Mouse (Mus musculus) embryo, embryonic 11 days (tissue): ENCODE results near the gene Rfk.

Source experiments
- DNase-seq: peaks from one replicate; pipeline ENCODE4 v3.0.0-alpha.2; 2015

Rfk gene

DNA sequence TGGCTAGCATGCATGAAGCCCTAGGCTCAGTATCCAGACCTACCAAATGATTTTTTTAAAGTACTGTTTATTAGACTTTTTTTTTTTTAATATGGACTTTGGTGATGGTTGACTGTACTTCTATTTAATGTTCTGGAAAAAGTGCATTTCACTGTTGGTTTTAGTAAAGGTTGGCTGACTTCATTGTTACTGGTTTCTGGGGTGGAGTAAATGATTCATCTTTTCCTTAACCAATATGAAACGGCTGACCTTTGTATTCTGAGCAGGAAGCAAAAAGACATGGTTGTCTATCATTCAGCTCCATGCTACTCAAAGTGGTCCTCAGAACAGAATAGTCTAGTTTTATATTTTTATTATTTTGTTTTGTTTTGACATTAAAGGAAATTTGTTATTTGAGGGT, 8.4 kb upstream of the Rfk start:
- DNase-seq = no peak

GRCm38 (mm10) chr19:17386424-17386823, 7.4 kb upstream of the Rfk start:
- peak; percentile 32 for DNase-seq

GRCm38 (mm10) chr19:17388404-17388803, 5.4 kb upstream of the Rfk start:
- peak; percentile 69 for DNase-seq

DNA sequence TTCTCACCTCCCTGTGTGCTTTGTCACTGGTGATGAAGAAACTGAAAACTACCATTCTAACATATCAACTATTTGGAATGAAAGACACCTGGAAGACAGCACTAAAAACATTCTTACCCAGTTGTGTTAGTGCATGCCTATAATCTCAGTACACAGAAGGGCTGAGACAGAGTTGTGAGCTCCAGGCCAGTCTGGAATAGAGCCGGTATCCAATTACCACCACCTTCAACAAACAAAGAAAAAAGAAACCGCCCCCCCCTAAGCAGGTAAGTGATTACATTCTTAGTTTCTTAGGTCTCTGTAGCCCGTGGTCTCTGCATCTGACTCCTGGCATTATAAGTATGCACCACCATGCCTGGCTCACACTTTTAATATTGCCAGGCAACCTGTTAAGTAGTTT, 977 bp upstream of the Rfk start:
- DNase-seq = no peak

DNA sequence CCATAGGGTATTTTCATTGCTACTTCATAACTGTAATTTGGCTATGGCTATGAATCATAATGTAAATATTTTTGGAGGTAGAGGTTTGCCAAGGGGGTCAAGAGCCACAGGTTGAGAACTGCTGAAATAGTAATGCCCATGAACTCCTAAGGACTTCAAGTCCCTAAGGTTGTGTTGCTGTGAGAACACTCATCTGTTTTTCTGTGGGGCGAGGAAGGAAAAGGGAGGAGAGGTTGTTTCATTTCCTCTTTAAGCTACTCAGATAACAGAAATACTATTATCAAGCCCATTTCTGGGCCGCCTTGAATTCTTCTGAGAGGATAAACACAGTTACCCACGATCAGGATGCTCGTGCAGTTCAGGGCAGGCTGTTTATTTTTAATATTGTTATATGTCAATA, 3.0 kb downstream of the Rfk start:
- DNase-seq = no peak

DNA sequence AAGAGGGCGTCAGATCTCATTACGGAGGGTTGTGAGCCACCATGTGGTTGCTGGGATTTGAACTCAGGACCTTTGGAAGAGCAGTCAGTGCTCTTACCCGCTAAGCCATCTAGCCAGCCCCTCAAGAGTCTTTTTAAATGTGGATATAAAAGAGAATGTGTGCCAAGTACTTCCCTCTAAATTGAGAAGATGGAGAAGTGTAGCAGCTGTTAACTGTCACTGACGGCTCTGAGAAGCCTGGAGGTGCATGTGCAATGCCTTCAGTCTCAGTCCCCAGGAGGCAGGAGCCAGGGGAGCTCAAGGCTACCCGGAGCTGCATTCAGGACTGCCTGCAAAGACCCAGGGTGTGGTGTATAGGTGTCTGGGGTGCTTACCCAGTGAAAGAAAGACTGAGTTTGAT, 4.1 kb downstream of the Rfk start:
- no peak for DNase-seq

DNA sequence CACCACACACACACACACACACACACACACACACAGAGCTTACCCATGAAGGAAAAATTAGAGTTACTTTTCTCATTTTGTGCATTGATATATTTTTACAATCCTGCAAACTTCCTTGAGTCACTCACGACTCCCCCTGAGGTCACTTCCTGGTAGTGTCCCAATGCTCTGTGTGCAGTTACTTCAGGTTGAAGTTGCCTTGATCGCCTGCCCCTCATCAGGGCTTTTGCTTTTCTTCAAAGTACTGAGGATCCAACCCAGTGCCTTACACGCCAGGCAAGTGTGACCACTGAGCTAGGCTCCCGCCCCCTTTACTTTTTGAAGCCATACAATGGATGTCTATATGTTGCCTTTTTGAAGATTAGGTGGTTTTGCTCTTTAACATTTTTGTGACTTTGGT, 6.1 kb downstream of the Rfk start:
- DNase-seq = no peak

DNA sequence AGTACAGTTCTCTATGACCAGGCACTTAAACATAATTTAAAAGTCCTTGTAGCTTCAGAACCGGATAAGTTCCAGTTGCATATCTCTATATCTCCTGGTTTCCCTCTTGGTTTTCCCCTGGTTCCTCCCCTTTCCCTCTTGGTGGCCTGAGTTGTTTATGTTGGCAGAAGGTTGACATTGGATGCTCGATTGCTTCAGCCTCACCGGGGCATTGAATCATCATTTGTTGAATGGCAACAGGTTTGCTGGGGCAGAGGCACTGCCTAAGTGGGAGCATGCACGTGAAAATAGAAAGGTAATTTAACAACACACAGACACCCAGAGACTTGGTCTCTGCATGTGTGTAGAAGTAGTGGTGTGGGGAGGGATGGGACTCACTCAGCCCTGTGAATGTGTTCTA, 6.7 kb downstream of the Rfk start:
- DNase-seq = no peak

DNA sequence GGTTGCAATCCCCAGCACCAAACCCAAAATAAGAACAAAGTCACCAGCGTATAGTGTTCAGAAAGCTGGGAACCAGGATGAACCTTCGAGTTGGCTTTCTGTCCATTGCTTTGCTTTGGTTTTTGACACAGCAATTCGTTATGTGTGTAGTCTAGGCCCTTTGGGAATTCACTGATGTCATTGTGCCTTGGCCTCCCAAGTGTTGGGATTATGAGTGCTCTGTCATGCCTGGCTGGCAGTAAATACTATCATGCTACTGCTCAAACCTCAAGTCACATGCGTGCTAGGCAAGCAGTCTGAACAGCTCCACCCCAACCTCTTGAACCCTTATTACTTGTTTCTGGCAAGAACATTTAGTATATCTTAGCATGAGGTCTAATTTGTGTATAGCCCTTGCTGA, 9.3 kb downstream of the Rfk start:
- DNase-seq = no peak

- no peak for DNase-seq
Measured at GRCm38 (mm10) chr19:17406823-17407222, 13.0 kb downstream of the Rfk start.

DNA sequence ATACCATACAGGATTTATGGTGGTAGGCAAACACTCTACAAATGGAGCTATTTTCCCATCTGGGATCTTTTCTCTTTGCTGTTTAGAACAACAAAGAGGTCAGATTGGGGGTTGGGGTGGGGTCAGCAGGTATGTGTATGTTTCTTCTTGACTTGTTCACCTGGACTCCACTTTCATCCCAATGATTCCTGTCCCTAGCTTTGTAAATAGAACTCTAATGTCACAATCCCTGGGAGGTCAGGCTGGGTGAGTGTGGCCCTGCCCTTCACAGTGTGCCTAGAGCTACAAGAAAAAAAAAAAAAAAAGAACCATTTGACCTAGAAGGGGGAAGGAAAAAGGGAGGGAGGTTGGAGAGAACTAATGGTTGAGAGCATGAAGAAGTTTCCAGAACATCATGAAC, 14.7 kb downstream of the Rfk start:
- DNase-seq = no peak

DNA sequence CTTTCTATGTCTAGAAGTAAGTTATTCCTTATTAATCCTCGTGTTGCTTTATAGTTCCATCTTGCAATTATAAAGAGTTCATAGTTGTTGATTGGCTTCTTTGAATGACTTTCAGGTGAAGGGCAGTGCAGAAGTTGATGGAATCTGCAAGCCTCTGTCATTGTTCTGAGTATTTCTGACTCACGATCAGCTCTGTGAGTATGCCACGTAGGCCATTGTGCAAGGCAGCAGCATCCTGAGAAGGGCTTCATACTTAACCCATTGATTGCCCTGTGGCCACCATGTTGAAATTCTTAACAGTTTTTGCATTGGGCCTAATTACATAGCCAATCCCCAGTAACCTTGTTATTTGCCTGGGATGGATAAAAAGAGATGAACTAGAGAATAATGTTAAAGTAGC, 15.5 kb downstream of the Rfk start:
- DNase-seq = no peak

GRCm38 (mm10) chr19:17410465-17411065, 16.7 kb downstream of the Rfk start:
- DNase-seq = no peak

DNA sequence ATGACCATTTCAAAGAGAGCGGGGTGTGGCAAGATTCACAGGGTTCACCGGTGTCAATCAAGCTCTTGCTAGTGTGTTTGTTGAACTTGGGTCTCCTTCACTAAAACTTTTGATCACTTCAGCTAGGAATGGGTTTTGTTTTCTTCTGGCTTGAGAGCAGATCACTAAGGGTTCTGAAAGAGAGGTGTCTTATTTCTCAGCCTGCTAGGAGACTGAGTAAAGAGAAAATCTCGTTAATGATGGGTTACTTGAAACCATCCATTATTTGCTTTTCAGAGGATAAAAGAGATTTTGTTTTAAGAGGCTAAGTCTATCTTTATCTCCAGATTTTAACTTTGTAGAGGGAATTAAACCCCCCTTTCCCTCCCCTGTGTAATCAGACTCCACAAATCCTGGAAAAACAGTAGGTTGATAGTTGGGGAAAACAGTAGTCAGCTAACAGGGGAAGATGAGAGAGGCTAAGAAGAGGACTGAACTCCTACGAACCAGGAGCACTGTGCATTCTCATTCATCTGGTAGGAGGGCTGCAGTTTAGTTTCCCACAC, 19.1 kb downstream of the Rfk start:
- no peak for DNase-seq

GRCm38 (mm10) chr19:17417855-17418254, 24.0 kb downstream of the Rfk start:
- DNase-seq = no peak

DNA sequence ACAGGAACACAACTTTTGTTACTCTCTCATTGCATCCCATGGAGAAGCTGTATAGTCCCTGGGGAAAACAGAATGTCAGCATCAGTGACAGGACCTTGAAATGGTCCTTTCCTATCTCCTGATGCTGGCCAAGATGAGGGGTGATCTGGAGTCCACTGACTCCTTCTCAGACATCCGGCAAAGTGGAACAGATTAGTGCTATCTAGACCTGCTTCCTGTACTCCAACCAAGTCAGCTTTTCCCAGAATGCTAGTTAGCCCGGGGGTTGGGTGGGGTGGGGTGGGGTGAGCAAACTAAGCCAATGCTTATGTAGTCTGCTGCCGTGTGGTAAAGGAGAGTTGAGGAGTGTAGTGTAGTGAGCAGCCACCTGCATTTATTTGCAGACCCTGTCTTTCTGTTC, 29.5 kb downstream of the Rfk start:
- DNase-seq = no peak

GRCm38 (mm10) chr19:17427824-17428560, 34.1 kb downstream of the Rfk start:
- DNase-seq = no peak

- no peak for DNase-seq
Measured at GRCm38 (mm10) chr19:17428561-17428914, 34.7 kb downstream of the Rfk start.

DNA sequence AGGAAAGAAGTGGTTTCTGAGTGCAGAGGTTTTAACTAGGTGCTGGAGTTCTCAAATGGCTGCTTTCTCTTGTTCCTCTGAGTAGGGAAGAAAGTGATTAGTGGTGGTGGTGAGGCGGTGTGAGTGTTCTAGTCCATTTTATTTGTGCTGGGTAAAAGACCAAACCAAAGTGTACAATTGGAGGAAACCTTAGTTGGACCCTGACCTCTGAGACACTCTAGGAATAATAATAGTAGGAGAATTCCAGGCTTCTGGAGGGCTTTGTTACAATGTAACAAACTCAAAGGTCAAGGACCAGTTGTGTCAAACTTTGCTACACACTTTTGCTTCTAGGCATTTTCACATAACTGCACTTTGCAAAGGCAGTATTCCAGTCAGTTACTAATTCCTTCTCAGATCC, 42.8 kb downstream of the Rfk start:
- no peak for DNase-seq

DNA sequence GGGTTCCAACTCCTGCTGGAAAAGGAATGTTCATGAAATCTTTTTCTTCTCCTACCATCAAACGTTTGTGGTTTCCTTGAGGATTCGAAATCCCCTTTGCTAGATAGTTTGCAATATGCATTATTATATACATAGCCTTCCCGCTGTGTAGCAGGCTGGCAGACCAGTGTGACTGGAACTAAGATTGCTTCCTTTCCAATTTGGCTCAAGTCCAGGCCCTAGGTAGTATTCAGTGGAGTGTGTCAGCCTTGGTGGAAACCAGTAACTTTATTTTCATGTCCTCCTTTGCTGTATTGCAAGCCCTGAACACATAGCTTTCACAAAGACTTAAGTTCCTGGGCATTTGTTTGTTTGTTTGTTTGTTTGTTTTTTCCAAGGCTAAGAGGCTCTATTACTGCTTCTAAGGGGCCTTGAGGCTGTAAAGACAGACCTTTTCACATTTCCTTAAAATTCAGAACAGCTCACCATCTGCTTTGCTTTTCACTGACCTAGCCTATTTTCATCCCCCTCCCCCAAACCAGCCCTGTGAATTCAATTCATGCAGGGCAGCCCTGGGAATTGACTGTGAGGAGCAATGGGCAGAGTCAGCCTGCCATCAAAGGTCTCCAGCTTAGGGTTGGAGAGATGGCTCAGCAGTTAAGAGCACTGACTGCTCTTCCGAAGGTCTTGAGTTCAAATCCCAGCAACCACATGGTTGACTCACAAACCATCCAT, 45.8 kb downstream of the Rfk start:
- peak; percentile 19 for DNase-seq

- no peak for DNase-seq
Measured at GRCm38 (mm10) chr19:17443581-17443980, 49.7 kb downstream of the Rfk start.
